Mouse (Mus musculus): ENCODE measurements around the gene Krt72. TPM values are rescaled to one million over a fixed set of nuclear protein-coding genes. Genes with fewer than 3 reads are reported as not detected.

Gene Krt72
- not detected in 2 replicates for total RNA-seq (2014; rRNA removed)
- not detected in 2 replicates for polyA plus RNA-seq (2015; fragmentation: Nextera tagmentation; extraction: Ambion mirVana)

GRCm38 (mm10) chr15:101786360-101786759, at the start of gene Krt72:
Krt72 (minus strand) TSS chr15:101786460.
- no peaks in the 10 kb centered on the region for H3K27me3 ChIP-seq (ENCODE audit: insufficient read depth, low read length)
- H3K4me1 ChIP-seq (ENCODE audit: insufficient read depth) = peaks cover 4% of the 10 kb centered on the region; the same call in 1 of the 2 replicates
- H3K4me3 ChIP-seq (ENCODE audit: low read depth, low read length) = no peak within 1 kb of the TSS
- H3K9me3 ChIP-seq (ENCODE audit: low read length) = no peaks in the 10 kb centered on the region
- H3K27ac ChIP-seq (ENCODE audit: low read depth, low read length) = no peak within 1 kb of the TSS
- H3K4me2 ChIP-seq (ENCODE audit: low read depth) = no peak within 1 kb of the TSS
- ATAC-seq (no peak), DNase-seq (no peak)
- 92% methylated on average over 18 of the region's 18 CpGs for WGBS
- H3K36me3 ChIP-seq (ENCODE audit: insufficient read depth) = no peaks in the 10 kb centered on the region
- no peak within 1 kb of the TSS for H3K9ac ChIP-seq
- TF ChIP-seq CTCF (IDR thresholded peaks at IDR 0.05; ENCODE audit: low read depth) = no peak

- DNase-seq = no peak
- WGBS = 64% methylated on average over 5 of the region's 5 CpGs
- no peak overlapping the region for H3K4me3 ChIP-seq (ENCODE audit: low read depth, low read length)
- no peak overlapping the region for H3K27ac ChIP-seq (ENCODE audit: low read depth, low read length)
- ATAC-seq = no peak
- no peaks in the 10 kb centered on the region for H3K9me3 ChIP-seq (ENCODE audit: low read length)
- no peaks in the 10 kb centered on the region for H3K36me3 ChIP-seq (ENCODE audit: insufficient read depth)
- no peak overlapping the region for H3K4me2 ChIP-seq (ENCODE audit: low read depth)
- H3K4me1 ChIP-seq (ENCODE audit: insufficient read depth) = no peaks in the 10 kb centered on the region
- TF ChIP-seq CTCF (IDR thresholded peaks at IDR 0.05; ENCODE audit: low read depth) = peak; percentile 13; the same call in 1 of the 2 replicates
- H3K9ac ChIP-seq = no peak overlapping the region
- no peaks in the 10 kb centered on the region for H3K27me3 ChIP-seq (ENCODE audit: insufficient read depth, low read length)
Observed at GRCm38 (mm10) chr15:101834784-101835328, 48.6 kb upstream of the Krt72 start.

- DNase-seq (no peak), ATAC-seq (no peak)
- no peaks in the 10 kb centered on the region for H3K4me1 ChIP-seq (ENCODE audit: insufficient read depth)
- H3K4me3 ChIP-seq (ENCODE audit: low read depth, low read length) = no peak overlapping the region
- no peaks in the 10 kb centered on the region for H3K9me3 ChIP-seq (ENCODE audit: low read length)
- no peaks in the 10 kb centered on the region for H3K27me3 ChIP-seq (ENCODE audit: insufficient read depth, low read length)
- WGBS = 59% methylated on average over 6 of the region's 6 CpGs
- H3K4me2 ChIP-seq (ENCODE audit: low read depth) = no peak overlapping the region
- no peak overlapping the region for H3K9ac ChIP-seq
- no peak for TF ChIP-seq CTCF (IDR thresholded peaks at IDR 0.05; ENCODE audit: low read depth)
- H3K36me3 ChIP-seq (ENCODE audit: insufficient read depth) = no peaks in the 10 kb centered on the region
- H3K27ac ChIP-seq (ENCODE audit: low read depth, low read length) = no peak overlapping the region
Observed at GRCm38 (mm10) chr15:101833131-101833530, 46.9 kb upstream of the Krt72 start.

GRCm38 (mm10) chr15:101829441-101829840, 43.2 kb upstream of the Krt72 start:
- Histone ChIP-seq H3K4me2 (ENCODE audit: low read depth) (no peak overlapping the region), H3K36me3 (ENCODE audit: insufficient read depth) (no peaks in the 10 kb centered on the region), H3K4me3 (ENCODE audit: low read depth, low read length) (no peak overlapping the region), H3K27me3 (ENCODE audit: insufficient read depth, low read length) (no peaks in the 10 kb centered on the region), H3K4me1 (ENCODE audit: insufficient read depth) (no peaks in the 10 kb centered on the region), H3K27ac (ENCODE audit: low read depth, low read length) (no peak overlapping the region), H3K9me3 (ENCODE audit: low read length) (no peaks in the 10 kb centered on the region), H3K9ac (no peak overlapping the region)
- DNase-seq (no peak), ATAC-seq (no peak)
- no peak for TF ChIP-seq CTCF (IDR thresholded peaks at IDR 0.05; ENCODE audit: low read depth)
- WGBS = 50% methylated on average over 5 of the region's 5 CpGs

- no peak for TF ChIP-seq CTCF (IDR thresholded peaks at IDR 0.05; ENCODE audit: low read depth)
- WGBS = 16% methylated on average over 3 of the region's 3 CpGs
- no peaks in the 10 kb centered on the region for H3K36me3 ChIP-seq (ENCODE audit: insufficient read depth)
- no peaks in the 10 kb centered on the region for H3K27me3 ChIP-seq (ENCODE audit: insufficient read depth, low read length)
- H3K4me2 ChIP-seq (ENCODE audit: low read depth) = no peak overlapping the region
- no peak overlapping the region for H3K9ac ChIP-seq
- DNase-seq (no peak), ATAC-seq (no peak)
- H3K9me3 ChIP-seq (ENCODE audit: low read length) = no peaks in the 10 kb centered on the region
- no peaks in the 10 kb centered on the region for H3K4me1 ChIP-seq (ENCODE audit: insufficient read depth)
- H3K4me3 ChIP-seq (ENCODE audit: low read depth, low read length) = no peak overlapping the region
- no peak overlapping the region for H3K27ac ChIP-seq (ENCODE audit: low read depth, low read length)
Observed at GRCm38 (mm10) chr15:101821786-101822185, 35.5 kb upstream of the Krt72 start.

GRCm38 (mm10) chr15:101817875-101818274, 31.6 kb upstream of the Krt72 start, which contains the start of gene Krt2:
Krt2 (minus strand) TSS chr15:101818169.
- DNase-seq (no peak), ATAC-seq (no peak)
- no peak within 1 kb of the TSS for H3K9ac ChIP-seq
- no peak within 1 kb of the TSS for H3K4me2 ChIP-seq (ENCODE audit: low read depth)
- no peaks in the 10 kb centered on the region for H3K4me1 ChIP-seq (ENCODE audit: insufficient read depth)
- TF ChIP-seq CTCF (IDR thresholded peaks at IDR 0.05; ENCODE audit: low read depth) = no peak
- H3K27ac ChIP-seq (ENCODE audit: low read depth, low read length) = no peak within 1 kb of the TSS
- 89% methylated on average over 16 of the region's 16 CpGs for WGBS
- H3K36me3 ChIP-seq (ENCODE audit: insufficient read depth) = no peaks in the 10 kb centered on the region
- H3K9me3 ChIP-seq (ENCODE audit: low read length) = no peaks in the 10 kb centered on the region
- no peaks in the 10 kb centered on the region for H3K27me3 ChIP-seq (ENCODE audit: insufficient read depth, low read length)
- no peak within 1 kb of the TSS for H3K4me3 ChIP-seq (ENCODE audit: low read depth, low read length)

- no peaks in the 10 kb centered on the region for H3K27me3 ChIP-seq (ENCODE audit: insufficient read depth, low read length)
- no peak overlapping the region for H3K4me3 ChIP-seq (ENCODE audit: low read depth, low read length)
- peak; percentile 30 for DNase-seq
- H3K9ac ChIP-seq = no peak overlapping the region
- no peaks in the 10 kb centered on the region for H3K36me3 ChIP-seq (ENCODE audit: insufficient read depth)
- 0 out of 2 replicates have a peak, but pooled peaks cover 9% of the 10 kb centered on the region for H3K4me1 ChIP-seq (ENCODE audit: insufficient read depth)
- no peak overlapping the region for H3K4me2 ChIP-seq (ENCODE audit: low read depth)
- peak overlapping the region; percentile 57; the same call in 1 of the 2 replicates for H3K27ac ChIP-seq (ENCODE audit: low read depth, low read length)
- TF ChIP-seq CTCF (IDR thresholded peaks at IDR 0.05; ENCODE audit: low read depth) = no peak
- WGBS = 66% methylated on average over 11 of the region's 11 CpGs
- ATAC-seq = peak; percentile 81
- H3K9me3 ChIP-seq (ENCODE audit: low read length) = no peaks in the 10 kb centered on the region
Observed at GRCm38 (mm10) chr15:101803052-101803822, 17.0 kb upstream of the Krt72 start.

Data from forebrain, postnatal 0 days (tissue).